Mouse (Mus musculus): ENCODE data around the gene Pcsk5.

Pcsk5 gene

DNA sequence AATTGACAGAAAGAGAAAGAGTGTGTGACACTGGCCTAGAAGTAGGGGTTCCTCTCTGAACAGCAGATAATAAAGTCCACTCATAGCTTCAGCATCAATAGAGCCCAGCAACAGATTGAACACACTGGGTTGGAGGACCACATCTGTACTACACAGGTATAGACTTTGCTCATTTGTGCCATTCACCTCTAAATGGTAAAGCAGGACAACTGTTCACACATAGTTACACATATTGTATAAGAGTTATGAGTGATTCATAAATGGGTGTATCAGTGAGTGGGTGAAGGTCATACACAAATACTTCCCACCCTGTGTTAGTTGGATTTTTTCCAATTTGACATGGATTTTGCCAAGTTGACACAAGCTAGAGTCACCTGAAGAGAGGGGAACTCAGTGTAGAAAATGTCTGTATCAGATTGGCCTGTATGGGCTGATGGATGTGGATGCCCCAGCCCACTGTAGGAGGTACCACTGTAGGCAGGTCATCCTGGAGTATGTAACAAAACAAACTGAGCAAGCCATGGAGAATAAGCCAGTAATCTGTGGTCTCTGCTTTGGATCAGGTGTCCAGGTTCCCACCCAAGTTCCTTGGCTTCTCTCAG is 104.7 kb downstream of the Pcsk5 start:
- DNase-seq: no peak

DNA sequence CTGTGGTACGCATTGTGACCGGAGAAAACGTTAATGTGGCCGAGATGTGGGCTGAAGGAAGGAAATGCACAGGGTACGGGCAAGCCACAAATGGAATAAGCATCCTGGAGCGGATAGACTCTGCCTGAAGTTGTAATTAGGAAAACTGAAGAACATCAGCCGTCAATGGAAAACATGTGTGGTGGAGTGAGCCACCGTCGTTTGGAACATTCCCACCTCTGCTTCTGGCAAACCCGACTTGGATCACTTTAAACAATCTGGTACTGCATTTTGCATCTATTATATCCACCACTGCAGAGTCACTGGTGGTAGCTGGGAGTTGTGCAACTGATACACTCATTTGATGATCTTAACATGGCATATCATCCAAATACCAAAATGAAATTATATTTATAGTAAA is 120.4 kb downstream of the Pcsk5 start:
- DNase-seq: no peak

DNA sequence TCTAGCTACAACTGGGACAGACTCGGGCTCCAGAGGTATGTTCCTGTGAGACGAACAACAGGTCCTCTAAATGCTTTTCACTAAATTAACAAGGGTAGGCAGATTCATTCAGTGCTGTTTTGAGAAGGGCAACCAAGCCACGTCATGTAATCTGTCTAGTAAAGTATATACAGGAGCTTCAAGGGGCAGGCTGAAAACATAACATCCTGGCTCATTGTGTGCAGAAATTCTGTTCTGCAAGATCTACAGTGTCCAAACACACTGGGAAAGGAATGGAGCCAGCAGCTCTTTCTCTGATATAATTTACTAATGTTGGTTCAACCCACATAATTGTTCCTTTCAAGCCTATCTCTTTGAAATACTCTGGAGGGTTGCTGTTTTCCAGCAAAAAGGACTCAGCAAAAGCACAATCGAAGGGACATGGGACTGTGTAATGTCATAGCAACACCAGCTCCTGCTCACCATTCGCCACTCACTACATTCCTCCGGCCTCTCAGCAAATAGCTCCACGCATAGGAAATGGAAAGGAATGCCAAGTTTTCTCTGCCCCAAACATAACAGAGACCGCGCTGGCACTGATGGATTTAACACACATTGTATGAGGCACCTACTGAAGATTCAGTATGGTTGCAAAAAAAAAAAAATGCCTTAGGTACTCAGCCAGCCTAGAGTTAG is 122.0 kb downstream of the Pcsk5 start:
- DNase-seq: peak in 1 of 2 experiments; percentile 2

DNA sequence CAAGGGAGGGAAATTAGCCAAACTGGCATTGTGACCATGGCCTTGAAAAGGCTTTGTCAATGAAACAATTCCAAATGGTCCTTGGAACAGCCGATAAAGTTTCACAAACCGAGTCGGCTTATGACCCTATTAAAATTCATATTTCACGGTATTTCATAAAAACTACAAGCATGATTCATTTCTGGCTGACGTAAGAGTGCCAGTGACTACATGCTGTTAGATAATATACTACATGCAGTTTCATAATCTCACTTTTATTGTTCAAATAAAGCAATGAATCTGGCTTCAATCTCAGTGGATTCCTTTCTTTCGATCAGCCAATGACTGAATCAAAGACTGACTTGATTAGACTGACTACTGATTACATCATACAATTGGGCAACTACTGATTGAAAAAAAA is 145.8 kb downstream of the Pcsk5 start:
- no peak for DNase-seq

DNA sequence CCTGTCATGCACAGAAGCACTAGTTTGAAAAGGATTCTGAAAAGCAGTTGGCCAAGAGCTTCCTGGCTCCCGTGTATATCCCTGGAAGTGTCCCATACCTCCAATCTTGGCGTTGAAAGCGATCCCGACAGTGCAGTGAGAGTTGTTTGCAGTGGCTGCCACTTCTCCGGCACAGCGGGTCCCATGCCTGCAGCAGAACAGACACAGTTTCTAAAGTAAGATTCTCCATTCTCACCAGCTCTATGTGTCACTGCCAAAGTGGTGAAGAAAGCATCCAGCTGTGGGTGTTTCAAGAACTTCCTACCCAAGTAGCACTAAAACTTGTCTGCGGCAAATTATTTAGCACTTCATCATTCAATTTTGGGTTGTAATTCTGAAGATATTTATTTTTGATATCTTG is 159.1 kb downstream of the Pcsk5 start:
- peak; percentile 5 to 27 for DNase-seq

DNA sequence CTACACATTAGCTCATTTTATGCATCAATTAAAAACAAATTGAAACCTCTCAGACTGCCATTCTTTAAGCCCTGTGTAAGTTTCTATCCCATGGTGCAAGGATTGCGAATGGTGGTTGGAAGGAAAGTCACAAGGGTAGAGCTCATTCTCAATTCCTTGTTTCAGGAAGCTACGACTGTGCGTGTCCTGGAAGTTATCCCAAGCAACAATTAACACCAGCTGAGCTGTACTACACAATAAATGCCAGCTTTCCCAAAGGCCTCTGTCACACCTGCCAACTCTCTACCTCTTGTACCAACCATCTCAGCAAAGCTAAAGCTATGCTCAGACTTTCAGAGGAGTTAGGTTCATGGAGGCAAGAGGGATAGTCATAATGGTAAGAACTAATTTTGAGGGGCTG is 174.8 kb downstream of the Pcsk5 start:
- DNase-seq: peak in 1 of 2 experiments; percentile 5

DNA sequence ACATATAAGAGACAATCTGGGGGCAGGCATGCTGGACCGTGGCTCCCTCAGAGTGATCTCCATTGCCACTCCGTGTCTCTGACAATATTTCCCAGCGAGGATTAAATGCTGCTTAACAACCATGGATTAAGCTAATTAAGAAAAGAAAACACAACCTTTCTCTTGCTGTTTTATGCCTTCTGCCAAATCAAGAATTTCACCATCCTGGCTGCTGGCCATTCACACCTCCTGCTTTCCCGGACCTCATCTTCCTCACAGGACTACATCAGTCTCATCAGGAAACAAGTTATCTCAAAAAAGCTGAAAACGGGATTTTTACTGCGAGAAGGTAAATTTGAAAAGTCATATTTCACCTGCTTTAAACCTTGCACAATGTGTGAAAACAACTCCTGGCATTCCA is 175.2 kb downstream of the Pcsk5 start:
- peak; percentile 21 to 26 for DNase-seq

DNA sequence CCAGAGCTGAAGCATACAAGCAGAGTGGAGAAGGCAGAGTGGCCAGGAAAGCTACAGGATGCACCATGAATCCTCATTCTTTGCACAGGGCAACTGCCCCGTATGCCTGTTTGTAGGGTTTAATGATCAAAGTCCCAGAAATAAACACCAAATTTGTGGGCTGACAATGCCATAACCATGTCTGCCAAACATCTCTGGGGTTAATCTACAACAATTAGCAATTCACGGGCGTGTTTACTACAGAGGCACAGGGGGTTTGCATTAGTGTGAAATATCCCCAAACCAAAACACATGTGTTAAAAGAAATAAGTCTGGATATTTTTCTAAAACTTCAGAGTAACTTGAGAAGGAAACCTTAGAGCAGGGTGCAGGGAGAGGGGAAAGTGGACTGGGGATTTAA is 178.1 kb downstream of the Pcsk5 start:
- no peak for DNase-seq

DNA sequence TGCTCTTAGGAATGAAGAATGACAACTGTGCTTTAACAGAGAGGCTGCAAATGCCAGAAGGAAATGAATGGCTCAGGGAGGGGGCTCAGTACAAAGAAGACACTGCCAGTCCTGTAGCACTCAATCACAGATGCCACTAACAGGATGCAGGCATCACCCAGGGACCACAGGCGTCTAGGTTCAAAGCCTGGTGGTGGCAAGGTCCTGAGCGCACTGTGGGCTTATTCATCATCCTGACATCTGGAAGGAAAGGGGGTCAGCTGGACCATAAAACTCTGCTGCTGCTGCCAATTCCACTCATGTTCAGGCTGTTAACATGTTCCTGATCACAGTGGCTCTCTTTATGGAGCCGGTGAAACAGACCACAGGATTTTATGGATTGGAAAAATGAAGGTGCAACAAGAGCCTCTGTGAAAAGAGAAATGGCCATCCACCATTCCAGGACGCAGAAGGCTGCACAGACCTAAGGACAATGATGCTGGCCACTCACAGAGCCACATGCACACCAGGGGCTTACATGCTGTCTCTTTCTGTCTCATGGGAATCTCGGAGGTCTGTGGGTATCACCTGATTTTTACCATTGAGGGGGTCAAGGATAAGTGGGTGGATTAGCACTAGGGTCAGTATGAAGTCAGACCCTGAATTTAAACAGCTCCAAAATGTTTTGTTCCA is 186.5 kb downstream of the Pcsk5 start:
- DNase-seq: no peak

DNA sequence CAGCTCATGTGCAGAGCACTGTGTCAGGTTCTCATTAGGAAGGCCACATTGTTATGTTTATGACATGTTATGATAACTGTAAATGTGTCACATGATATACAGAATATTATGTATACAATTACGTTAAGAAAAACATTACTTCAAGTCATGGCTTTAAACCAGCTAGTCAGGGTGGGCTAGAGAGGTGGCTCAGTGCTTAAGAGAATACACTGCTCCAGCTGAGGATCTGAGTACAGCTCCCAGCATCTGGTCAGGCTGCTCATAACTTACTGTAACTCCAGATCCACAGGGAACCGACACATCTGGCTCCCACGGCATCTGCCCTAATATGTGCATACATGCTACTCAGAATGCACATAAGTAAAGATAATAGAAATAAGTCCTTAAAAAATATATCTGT is 187.5 kb downstream of the Pcsk5 start:
- DNase-seq: no peak

DNA sequence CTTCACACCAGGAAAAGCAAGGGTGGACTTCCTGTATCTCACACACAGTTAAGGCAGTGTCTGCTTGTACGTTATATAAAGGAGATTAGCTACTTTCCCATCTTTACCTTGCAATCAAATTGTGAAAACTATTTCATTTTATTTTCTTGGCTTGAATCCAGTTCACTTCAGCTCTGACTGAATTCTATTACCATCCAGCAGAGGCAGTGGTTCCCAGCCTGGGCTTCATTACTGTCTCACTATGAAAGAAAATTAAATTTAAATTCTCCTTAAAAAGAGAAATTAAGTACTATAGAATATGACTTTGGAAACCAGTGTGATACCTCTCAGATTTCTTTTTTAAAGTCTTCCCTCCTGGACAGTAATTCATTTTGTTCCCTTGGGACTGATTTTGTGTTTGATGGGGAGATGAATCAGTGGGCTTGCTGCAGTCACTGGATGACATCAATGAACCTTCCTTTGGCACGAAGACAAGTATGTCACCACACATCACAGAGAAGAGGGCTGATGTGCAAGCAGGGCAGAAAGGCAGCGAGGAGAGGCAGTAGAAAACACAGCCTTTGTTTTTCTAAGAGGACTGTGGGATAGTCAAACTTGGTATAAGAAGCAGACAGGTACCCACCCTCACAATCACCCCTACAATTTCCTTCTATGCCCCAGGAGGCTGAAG is 194.2 kb downstream of the Pcsk5 start:
- no peak for DNase-seq

DNA sequence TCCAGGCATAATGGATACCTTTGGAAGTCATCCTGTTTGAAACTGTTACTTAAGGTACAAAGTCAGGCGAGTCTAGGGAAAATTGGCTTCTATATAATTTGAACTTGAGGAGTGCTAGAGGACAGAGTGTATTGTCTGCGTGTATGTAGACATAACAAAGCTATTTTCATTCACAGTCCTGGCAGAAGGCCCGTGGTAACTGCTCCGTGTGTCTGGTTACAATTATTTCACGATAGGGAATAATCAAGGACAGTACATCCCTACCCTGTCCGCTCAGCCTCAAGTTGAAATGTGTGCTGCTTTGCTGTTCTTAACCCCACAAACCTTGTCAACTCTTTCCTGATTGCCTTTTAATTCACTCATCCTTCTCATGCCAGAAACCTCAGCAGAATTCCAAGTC is 201.4 kb downstream of the Pcsk5 start:
- no peak for DNase-seq

DNA sequence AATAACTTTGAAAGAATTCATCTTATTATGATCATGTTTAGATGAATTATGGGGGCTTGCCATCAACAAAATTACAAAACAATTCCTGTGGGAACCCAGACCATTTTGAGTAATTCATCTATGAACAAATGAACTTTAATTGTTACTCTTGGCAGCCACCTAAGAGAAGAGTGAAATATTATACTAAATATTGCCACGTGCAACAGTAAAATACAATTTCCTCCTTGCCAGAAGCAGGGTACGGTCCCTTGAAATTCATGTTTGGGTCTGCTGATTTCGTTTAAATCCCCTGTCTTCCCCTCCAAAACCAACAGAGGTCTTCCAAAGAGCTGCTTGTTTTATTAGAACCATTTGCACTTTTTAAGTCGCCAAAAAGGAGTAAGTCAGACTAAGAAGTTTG is 221.8 kb downstream of the Pcsk5 start:
- DNase-seq: no peak

DNA sequence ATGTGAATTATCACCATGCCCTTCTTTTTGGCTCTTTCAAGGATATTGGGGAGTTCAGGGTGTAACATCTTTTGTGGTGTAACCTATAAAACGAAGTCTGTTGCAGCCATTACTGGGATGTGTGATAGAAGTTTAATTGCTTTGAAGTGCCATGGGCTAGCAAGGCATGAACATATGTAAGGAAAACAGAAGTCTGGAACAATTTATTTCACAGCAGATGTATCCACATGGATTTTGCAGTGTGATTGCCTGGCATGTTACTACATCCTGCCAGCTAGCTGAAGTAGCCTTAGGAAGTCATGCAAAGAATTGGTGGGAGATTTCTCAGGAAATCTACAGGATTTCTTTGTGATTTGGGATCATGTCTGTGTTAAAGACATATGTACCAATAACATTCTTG is 230.9 kb downstream of the Pcsk5 start:
- DNase-seq: no peak

DNA sequence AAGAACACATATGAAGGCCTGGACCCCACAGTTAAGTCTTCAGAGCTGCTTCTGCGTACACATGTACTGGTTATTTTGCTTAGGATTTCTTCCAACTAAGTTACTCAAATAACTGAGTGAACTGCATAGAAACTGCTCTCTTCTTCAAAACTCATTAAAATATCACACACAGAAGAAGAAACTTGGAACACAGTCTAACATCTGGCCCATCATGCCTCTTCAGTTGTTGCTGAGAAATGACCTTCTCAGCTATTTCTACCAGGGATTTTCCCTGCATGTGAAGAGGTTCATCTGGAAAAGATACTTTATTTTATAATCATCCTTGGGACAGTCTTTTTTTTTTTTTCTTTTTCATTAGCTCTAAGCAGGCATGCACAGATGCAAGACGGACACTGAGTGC is 231.3 kb downstream of the Pcsk5 start:
- DNase-seq: no peak

DNA sequence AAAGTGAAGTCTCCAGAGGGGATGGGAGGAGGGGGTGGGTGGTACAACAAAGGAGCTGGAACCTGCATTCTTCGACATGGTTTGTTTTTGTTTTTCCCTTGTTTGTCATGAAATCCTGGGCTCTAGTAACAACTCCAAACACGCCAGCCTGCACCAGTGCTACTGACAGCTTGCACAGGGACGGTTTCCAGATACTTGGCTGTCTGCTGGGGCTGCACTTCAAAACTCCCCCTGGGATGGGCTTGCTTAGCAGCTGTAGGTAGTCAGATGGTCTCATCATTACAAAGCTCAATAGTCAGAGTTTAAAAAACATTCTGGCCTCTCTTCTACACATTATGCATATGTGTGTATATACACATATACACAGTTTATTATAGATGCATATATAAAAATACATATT is 234.1 kb downstream of the Pcsk5 start:
- DNase-seq: peak; percentile 34 to 46

DNA sequence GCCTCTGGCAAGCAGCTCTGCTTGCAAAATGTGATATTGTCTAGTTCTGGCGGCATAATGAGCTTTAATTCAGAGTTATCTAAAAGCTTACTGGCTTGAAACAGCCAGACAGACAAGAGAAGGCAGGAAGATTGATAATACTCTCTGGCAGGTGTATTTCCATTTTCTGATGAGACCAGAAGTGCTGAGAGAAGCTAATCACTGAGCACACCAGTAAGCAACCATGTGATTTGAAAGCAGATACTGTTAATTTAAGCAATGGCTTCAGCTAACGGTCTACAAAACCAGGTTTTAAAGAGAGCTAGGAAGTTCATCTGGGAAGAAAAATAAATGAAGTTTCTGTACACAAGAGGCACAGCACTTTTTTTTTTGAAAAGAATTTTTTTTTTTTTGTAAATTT is 237.1 kb downstream of the Pcsk5 start:
- DNase-seq: no peak

DNA sequence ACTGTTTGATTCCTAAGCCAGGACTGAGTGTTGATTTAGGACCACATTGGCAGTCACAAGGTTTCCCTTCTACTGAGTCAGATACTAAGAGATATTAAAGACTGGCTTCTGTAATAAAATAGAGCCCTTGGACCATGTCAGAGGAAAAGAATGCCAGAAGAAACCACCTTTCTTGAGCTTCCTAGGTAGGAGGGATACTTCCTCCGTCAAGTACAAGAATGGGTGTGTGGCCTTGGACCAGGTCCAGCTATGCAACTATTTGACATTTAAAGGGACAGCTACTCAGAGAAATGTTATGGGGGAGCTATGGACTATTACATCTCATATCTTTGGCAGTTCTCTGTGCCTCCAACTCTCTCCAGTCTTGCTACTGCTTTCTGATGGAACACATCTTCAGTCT is 244.6 kb downstream of the Pcsk5 start:
- DNase-seq: no peak

DNA sequence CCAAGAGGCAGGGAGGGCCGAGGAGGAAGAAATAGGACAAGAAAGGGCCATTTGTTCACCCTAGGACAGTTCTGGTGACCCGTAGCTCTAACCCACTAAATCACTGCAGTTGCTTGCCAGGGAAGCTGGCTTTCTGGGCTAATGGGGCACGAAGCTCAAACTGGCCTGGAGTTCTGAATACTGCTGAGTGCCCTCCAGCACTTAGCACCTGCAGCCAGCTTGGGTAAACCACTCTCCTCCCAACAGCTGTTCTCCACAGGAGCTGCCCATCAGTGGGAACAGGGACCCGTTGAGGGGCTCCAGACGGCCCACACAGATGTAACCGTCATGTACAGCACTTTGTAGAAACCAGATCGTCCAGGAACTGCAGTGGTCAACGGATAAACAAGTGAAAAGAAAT is 246.1 kb downstream of the Pcsk5 start:
- peak; percentile 8 to 10 for DNase-seq

DNA sequence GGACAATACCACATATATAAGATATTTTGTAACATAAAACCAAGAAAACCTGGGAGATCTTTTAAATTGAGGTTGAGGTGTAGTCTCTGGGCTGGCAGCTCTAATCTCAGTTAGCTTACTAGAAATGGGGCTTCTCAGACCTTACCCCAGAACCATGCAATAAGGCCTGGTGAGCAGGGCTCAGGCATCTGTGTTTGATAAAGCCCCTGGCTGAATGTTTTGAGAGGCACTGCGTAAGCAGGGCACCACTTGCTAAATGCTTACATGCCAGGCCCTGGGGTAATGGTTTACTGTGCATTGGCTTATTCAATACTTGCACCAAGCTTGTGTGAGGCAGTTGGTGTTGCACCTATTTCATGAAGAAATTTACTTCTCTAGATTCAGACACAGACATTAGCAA is 247.1 kb downstream of the Pcsk5 start:
- DNase-seq: no peak

DNA sequence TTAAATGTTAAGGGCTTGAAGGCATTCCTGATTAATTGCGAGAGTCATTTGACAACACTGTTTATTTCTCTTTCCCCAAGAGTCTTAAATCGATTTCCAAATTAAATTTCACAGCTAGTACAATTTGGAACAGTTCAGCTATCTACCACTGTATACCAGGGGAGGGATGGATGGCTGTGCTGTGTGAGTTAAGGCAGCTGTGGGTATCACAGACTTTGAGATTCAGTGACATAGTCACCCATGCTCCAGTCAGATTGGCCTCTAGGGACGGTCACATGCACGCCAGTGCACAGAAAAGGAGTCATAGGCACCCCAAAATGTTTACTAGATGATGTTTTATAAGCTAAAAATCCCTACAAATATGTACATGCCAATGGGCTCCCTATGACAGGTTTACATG is 260.0 kb downstream of the Pcsk5 start:
- DNase-seq: no peak

DNA sequence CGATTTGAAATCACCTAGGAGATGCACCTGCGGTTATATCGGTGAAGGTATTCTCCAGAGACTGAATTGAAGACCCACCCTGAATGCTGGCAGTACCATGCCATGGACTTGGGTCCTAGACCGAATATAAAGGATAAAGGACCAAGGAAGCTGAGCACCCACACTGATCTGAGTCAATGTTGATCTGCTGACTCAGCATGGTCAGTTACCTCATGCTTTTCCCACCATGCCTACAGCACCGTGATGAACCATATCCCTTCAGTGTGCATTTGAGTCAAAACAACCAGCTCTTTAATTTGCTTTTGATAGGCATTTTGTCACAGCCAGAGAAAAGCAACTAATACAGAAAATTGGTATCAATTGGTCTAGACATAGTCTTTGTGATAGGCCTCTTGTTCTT is 262.9 kb downstream of the Pcsk5 start:
- no peak for DNase-seq

DNA sequence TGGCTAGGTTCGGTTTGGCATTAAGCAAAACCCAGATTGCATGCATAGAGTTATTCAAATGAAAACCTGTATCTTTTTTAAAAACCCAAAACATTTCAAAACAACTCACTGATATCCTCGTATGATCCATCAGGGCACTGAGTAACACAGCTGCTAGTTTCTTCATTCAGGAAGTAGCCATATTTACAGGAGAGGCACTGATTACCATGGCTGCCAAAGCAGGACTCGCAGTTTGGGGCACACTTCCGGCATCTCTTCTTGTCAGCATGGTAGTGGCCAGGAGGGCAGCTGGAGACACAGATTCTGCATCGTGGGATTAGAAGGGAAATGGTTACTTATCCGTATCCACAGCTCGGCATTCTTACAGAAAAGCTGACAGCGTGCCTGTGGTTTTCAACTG is 265.1 kb downstream of the Pcsk5 start:
- no peak for DNase-seq

DNA sequence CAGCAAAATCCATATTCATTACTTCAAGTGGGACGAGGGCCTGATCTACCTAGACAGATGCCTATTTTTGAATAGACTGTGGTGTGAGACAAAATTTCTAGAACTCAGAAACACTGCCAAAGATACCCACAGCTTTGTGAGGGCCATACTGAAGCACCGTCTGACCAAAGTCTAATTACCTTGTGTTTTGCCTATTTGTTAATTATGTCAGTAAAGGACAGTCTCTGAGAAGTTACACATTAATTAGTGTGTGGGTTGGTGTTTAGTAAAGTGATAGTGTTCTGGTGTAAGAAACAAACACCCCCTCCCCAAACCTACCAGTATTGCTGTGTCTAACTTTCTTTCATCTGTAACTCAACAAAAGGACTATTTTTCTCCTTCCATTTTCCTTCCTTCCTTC is 266.5 kb downstream of the Pcsk5 start:
- no peak for DNase-seq
